Mouse (Mus musculus) E14TG2a.4 (cell line): ENCODE results near the gene Ptpn18.

ENCODE experiments used
- CTCF ChIP-seq: conservative IDR thresholded peaks from 2 replicates; pipeline ENCODE4 v1.5.1; 2014; ENCODE audit warnings: low read length
- NANOG ChIP-seq: IDR thresholded peaks from 2 replicates; pipeline ENCODE4 v1.6.1; 2014; ENCODE audit warnings: borderline replicate concordance, low read length, mixed read lengths

DNA sequence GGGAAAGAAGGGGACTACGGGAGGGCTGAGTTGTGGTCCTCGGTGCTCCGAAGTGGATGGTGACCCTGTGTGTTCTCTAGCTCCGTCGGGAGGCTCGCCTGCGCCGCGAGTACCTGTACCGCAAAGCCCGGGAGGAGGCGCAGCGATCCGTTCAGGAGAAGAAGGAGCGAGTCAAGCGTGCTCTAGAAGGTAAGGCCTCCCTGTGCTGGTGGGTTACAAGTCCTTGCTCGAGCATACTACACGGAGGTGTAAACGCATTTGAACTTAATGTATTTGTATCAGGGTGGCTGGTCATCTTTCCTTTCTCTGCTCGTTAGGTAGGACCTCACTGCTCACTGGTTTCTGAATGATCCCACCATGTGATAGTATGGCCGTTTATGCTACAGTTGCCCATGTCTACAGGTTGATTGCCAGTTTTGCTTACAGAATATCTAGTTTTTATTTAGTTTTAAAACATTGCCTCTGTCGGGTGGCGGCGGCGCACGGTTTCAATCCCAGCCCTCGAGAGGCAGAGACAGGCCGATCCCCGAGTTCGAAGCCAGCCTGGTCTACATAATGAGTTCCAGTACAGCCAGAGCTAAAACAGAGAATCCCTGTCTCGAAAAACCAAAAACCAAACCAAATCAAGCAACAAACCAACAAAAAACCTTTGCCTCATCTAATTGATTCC lies 19.5 kb upstream of the Ptpn18 start:
- TF ChIP-seq CTCF, result no peak
- TF ChIP-seq NANOG, result no peak
